Comparison of ENCODE assay signal across 11 mouse cellular contexts in genomic region chr5:124247296-124247695, GRCm38 (mm10). TPM values are rescaled to one million over a fixed set of nuclear protein-coding genes. Genes with fewer than 3 reads are reported as not detected.
DNase-seq lines count a peak whose midpoint lies in the region; ATAC-seq and TF ChIP-seq lines count a peak whose summit lies in the region.
"Had no signal": no experiment of that assay in that cellular context is flagged by ENCODE, and none has a peak within 500 bp of the region (broad histone marks: within the 10 kb centered on the region; RNA-seq: fewer than 3 reads in every experiment).

No protein-coding gene starts in this region.

- peaks cover 1% of the 10 kb centered on the region; the same call in 1 of the 2 replicates for H3K79me2 ChIP-seq in heart, adult 2 months (replicated peaks; ENCODE audit: control insufficient read depth, insufficient read depth, low read length)

- no peak for DNase-seq in heart, adult 2 months
- DNase-seq in heart, postnatal 25 days (ENCODE audit: low spot score), result no peak
- DNase-seq in layer of hippocampus, adult 2 months (ENCODE audit: low spot score in 2 of 2), result no peak
- DNase-seq in layer of hippocampus, adult 9-10 months (ENCODE audit: low spot score), result no peak
- no peak for DNase-seq in urinary bladder, postnatal 14 days (ENCODE audit: low spot score)
- DNase-seq in adrenal gland, postnatal 14 days, result no peak
- DNase-seq: left cerebral cortex, postnatal 4 days; thymus, adult 2 months had no signal

- WGBS in heart, adult 2 months, result 41% methylated on average over 7 of the region's 7 CpGs
- WGBS in liver, embryonic 15.5 days (ENCODE audit: insufficient replicate concordance), result 36% methylated on average over 7 of the region's 7 CpGs

- H3K27me3 ChIP-seq in heart, adult 2 months (ENCODE audit: control insufficient read depth, insufficient read depth, low read length), result no peaks in the 10 kb centered on the region
- peaks cover 3% of the 10 kb centered on the region; the same call in 1 of the 2 replicates for H3K27me3 ChIP-seq in liver, embryonic 15.5 days

- peak overlapping the region; percentile 35 for H3K9ac ChIP-seq in heart, adult 2 months (ENCODE audit: low read depth, low read length)
- H3K9ac ChIP-seq in liver, embryonic 15.5 days, result no peak overlapping the region

- H3K4me3 ChIP-seq in heart, adult 2 months, result no peak overlapping the region
- H3K4me3 ChIP-seq in layer of hippocampus, adult 2 months, result peak overlapping the region; percentile 66
- peak overlapping the region; percentile 89; the same call in 1 of the 2 replicates for H3K4me3 ChIP-seq in cortical plate, adult 2 months (ENCODE audit: insufficient read depth, low read length)
- H3K4me3 ChIP-seq in liver, embryonic 15.5 days (replicated peaks), result no peak overlapping the region
- H3K4me3 ChIP-seq: myocyte had no signal

- H3K9me3 ChIP-seq in liver, embryonic 15.5 days (replicated peaks), result no peaks in the 10 kb centered on the region

- TF ChIP-seq POLR2A in heart, adult 2 months (IDR thresholded peaks at IDR 0.05; ENCODE audit: insufficient read depth, low read depth, low read length), result no peak
- TF ChIP-seq POLR2A in cortical plate, adult 2 months (IDR thresholded peaks at IDR 0.05; ENCODE audit: extremely low read depth, insufficient read depth, low read length), result no peak

- H3K4me1 ChIP-seq in heart, adult 2 months (ENCODE audit: control insufficient read depth, insufficient read depth, low read length), result peaks cover 14% of the 10 kb centered on the region
- no peaks in the 10 kb centered on the region for H3K4me1 ChIP-seq in cortical plate, adult 2 months (ENCODE audit: control insufficient read depth, insufficient read depth, low read length)
- H3K4me1 ChIP-seq in liver, embryonic 15.5 days (replicated peaks), result peaks cover 54% of the 10 kb centered on the region

- H3K36me3 ChIP-seq in heart, adult 2 months (ENCODE audit: control insufficient read depth, insufficient read depth, low read length), result peaks cover 3% of the 10 kb centered on the region
- peaks cover 23% of the 10 kb centered on the region for H3K36me3 ChIP-seq in liver, embryonic 15.5 days (replicated peaks)

- peak overlapping the region; percentile 92 for H3K27ac ChIP-seq in heart, adult 2 months
- H3K27ac ChIP-seq in layer of hippocampus, adult 2 months, result peak overlapping the region; percentile 92
- no peak overlapping the region for H3K27ac ChIP-seq in cortical plate, adult 2 months (ENCODE audit: insufficient read depth, low read length)
- peak overlapping the region; percentile 80; the same call in 1 of the 2 replicates for H3K27ac ChIP-seq in liver, embryonic 15.5 days (replicated peaks)

- H3K4me2 ChIP-seq in liver, embryonic 15.5 days, result peak overlapping the region; percentile 91

- no peak for ATAC-seq in liver, embryonic 15.5 days (ENCODE audit: insufficient read depth)

- TF ChIP-seq CTCF in heart, adult 2 months (IDR thresholded peaks at IDR 0.05), result no peak
- TF ChIP-seq CTCF in layer of hippocampus, adult 2 months (conservative IDR thresholded peaks at IDR 0.05), result no peak
- TF ChIP-seq CTCF in cortical plate, adult 2 months (IDR thresholded peaks at IDR 0.05; ENCODE audit: extremely low read depth, insufficient read depth, low read length), result no peak

- no peak for TF ChIP-seq EP300 in heart, adult 2 months (IDR thresholded peaks at IDR 0.05; ENCODE audit: insufficient read depth, low read depth, low read length)

- intact Hi-C loops in heart, adult 2 months (cut with DNase I), result loop anchor here (5.0 kb wide), 1 partner anchor 40 kb away; no protein-coding TSS in a partner anchor
- intact Hi-C loops in heart, postnatal 25 days (cut with DNase I), result loop anchor here (5.0 kb wide), 1 partner anchor 35 kb away; no protein-coding TSS in a partner anchor

RNA-seq across cellular contexts. Expression of gene Pitpnm2, which starts 2.3 kb away (rescaled TPM):
- 10 to 100 TPM; 40.1 TPM for total RNA-seq in heart, adult 2 months (2021)
- polyA plus RNA-seq in heart, adult 2 months (2012; rRNA removed), result 34.9 and 37.7 TPM in 2 replicates
- 10 to 100 TPM; 42.5 to 50.9 TPM for total RNA-seq in heart, postnatal 25 days (2021)
- total RNA-seq in layer of hippocampus, adult 2 months (2021), result 100 to 1,000 TPM; 379 to 394 TPM
- 178 and 196 TPM in 2 replicates for polyA plus RNA-seq in cortical plate, adult 2 months (2012; rRNA removed)
- 1.5 and 2.2 TPM in 2 replicates for polyA plus RNA-seq in liver, embryonic 15.5 days (2015; fragmentation: Nextera tagmentation; extraction: Ambion mirVana)
- total RNA-seq in adrenal gland, postnatal 14 days (2021), result 48.8 and 51.8 TPM in 2 replicates

Comparison
In these comparisons a context has a peak if more than half of its experiments do, and no peak if none do; other contexts are left out.
1. H3K4me3 ChIP-seq: peak in layer of hippocampus, adult 2 months (single experiment) and cortical plate, adult 2 months (single experiment); none in heart, adult 2 months (single experiment) and liver, embryonic 15.5 days (single experiment).